ENCODE assay signal across 20 mouse cellular contexts in genomic region chr16:86883862-86884261, GRCm38 (mm10).
A peak's percentile ranks its signal among the peaks of the same experiment; 100 is the strongest.
DNase-seq lines count a peak whose midpoint lies in the region; ATAC-seq and TF ChIP-seq lines count a peak whose summit lies in the region.
"Had no signal": no experiment of that assay in that cellular context is flagged by ENCODE, and none has a peak within 500 bp of the region (broad histone marks: within the 10 kb centered on the region; RNA-seq: fewer than 3 reads in every experiment).

No protein-coding gene starts in this region.

- H3K9ac ChIP-seq in heart, postnatal 0 days (replicated peaks; ENCODE audit: low read depth, low read length), result no peak overlapping the region
- H3K9ac ChIP-seq in liver, postnatal 0 days (replicated peaks), result no peak overlapping the region
- H3K9ac ChIP-seq: hindbrain, embryonic 12.5 days; kidney, embryonic 15.5 days; limb, embryonic 12.5 days; lung, embryonic 14.5 days; midbrain, embryonic 12.5 days had no signal

- TF ChIP-seq CTCF in gastrocnemius, adult 2 months (IDR thresholded peaks at IDR 0.05), result no peak
- no peak for TF ChIP-seq CTCF in lung, adult 2 months (IDR thresholded peaks at IDR 0.05; ENCODE audit: insufficient read depth, low read length)
- no peak for TF ChIP-seq CTCF in heart, postnatal 0 days (IDR thresholded peaks at IDR 0.05; ENCODE audit: low read depth)
- no peak for TF ChIP-seq CTCF in liver, postnatal 0 days (IDR thresholded peaks at IDR 0.05; ENCODE audit: low read depth)

- no peak for TF ChIP-seq POLR2A in lung, adult 2 months (IDR thresholded peaks at IDR 0.05; ENCODE audit: borderline replicate concordance, extremely low read depth, low read depth, low read length)

- no peak overlapping the region for H3K4me3 ChIP-seq in gastrocnemius, adult 2 months
- no peak overlapping the region for H3K4me3 ChIP-seq in lung, adult 2 months (replicated peaks; ENCODE audit: extremely low read depth, low read depth, low read length)
- H3K4me3 ChIP-seq in heart, postnatal 0 days (ENCODE audit: low read depth, low read length), result no peak overlapping the region
- H3K4me3 ChIP-seq in liver, postnatal 0 days (ENCODE audit: low read depth, low read length), result no peak overlapping the region
- H3K4me3 ChIP-seq: hindbrain, embryonic 12.5 days; kidney, embryonic 15.5 days; limb, embryonic 12.5 days; midbrain, embryonic 12.5 days had no signal

- no peak overlapping the region for H3K4me2 ChIP-seq in heart, postnatal 0 days (ENCODE audit: low read depth, low read length)
- no peak overlapping the region for H3K4me2 ChIP-seq in liver, postnatal 0 days (ENCODE audit: low read depth, low read length)
- H3K4me2 ChIP-seq: hindbrain, embryonic 12.5 days; kidney, embryonic 15.5 days; limb, embryonic 12.5 days; liver, embryonic 11.5 days; lung, embryonic 14.5 days; midbrain, embryonic 12.5 days had no signal

- peak; percentile 17 for DNase-seq in gastrocnemius, adult 2 months
- no peak for DNase-seq in gastrocnemius, postnatal 4 days (ENCODE audit: low spot score in 2 of 2)
- DNase-seq in lung, adult 2 months, result peak; percentile 4
- no peak for DNase-seq in lung, postnatal 4 days
- DNase-seq in heart, postnatal 0 days (ENCODE audit: low spot score), result peak; percentile 39
- peak; percentile 27 for DNase-seq in skeletal muscle tissue, adult 2 months (ENCODE audit: low read depth, low spot score)
- no peak for DNase-seq in cerebellum, adult 11-12 months
- no peak for DNase-seq in liver, postnatal 0 days
- DNase-seq: adrenal gland, adult 8-10 months; cerebellum, adult 8-10 months; kidney, adult 11 months; kidney, postnatal 4 days; lung, embryonic 14.5 days had no signal

- H3K27ac ChIP-seq in gastrocnemius, adult 2 months, result 0 out of 2 replicates have a peak overlapping the region, but pooled peaks have one; percentile 53
- H3K27ac ChIP-seq in heart, postnatal 0 days (ENCODE audit: low read depth), result no peak overlapping the region
- H3K27ac ChIP-seq in liver, postnatal 0 days (ENCODE audit: low read depth), result no peak overlapping the region
- H3K27ac ChIP-seq: hindbrain, embryonic 12.5 days; kidney, embryonic 15.5 days; limb, embryonic 12.5 days; midbrain, embryonic 12.5 days had no signal

- peaks cover 7% of the 10 kb centered on the region for H3K4me1 ChIP-seq in lung, adult 2 months (ENCODE audit: control insufficient read depth, insufficient read depth, low read length)
- no peaks in the 10 kb centered on the region for H3K4me1 ChIP-seq in heart, postnatal 0 days (ENCODE audit: control insufficient read depth, insufficient read depth)
- H3K4me1 ChIP-seq in liver, postnatal 0 days (ENCODE audit: insufficient read depth), result no peaks in the 10 kb centered on the region
- H3K4me1 ChIP-seq: hindbrain, embryonic 12.5 days; limb, embryonic 12.5 days; midbrain, embryonic 12.5 days had no signal

- intact Hi-C loops in gastrocnemius, adult 2 months (cut with DNase I), result loop anchor here (2.0 to 5.0 kb wide), 4 partner anchors 237 to 582 kb away; no protein-coding TSS in a partner anchor

- 34% methylated on average over 7 of the region's 7 CpGs for WGBS in lung, adult 2 months
- 51% methylated on average over 7 of the region's 7 CpGs for WGBS in heart, postnatal 0 days
- WGBS in liver, postnatal 0 days (ENCODE audit: insufficient replicate concordance), result 43% methylated on average over 7 of the region's 7 CpGs

- no peaks in the 10 kb centered on the region for H3K27me3 ChIP-seq in heart, postnatal 0 days (ENCODE audit: control insufficient read depth, insufficient read depth, low read length)
- H3K27me3 ChIP-seq in liver, postnatal 0 days (ENCODE audit: insufficient read depth, low read length), result no peaks in the 10 kb centered on the region
- H3K27me3 ChIP-seq: hindbrain, embryonic 12.5 days; kidney, embryonic 15.5 days; limb, embryonic 12.5 days; midbrain, embryonic 12.5 days had no signal

- H3K9me3 ChIP-seq in heart, postnatal 0 days (replicated peaks; ENCODE audit: control insufficient read depth, low read length), result no peaks in the 10 kb centered on the region
- no peaks in the 10 kb centered on the region for H3K9me3 ChIP-seq in liver, postnatal 0 days (ENCODE audit: low read length)
- H3K9me3 ChIP-seq: hindbrain, embryonic 12.5 days; kidney, embryonic 15.5 days; limb, embryonic 12.5 days; midbrain, embryonic 12.5 days had no signal

- TF ChIP-seq EP300 in heart, postnatal 0 days (IDR thresholded peaks at IDR 0.05; ENCODE audit: low read depth), result no peak
- no peak for TF ChIP-seq EP300 in liver, postnatal 0 days (IDR thresholded peaks at IDR 0.05; ENCODE audit: low read depth)

- no peaks in the 10 kb centered on the region for H3K36me3 ChIP-seq in heart, postnatal 0 days (replicated peaks; ENCODE audit: control insufficient read depth, insufficient read depth, low read length)
- no peaks in the 10 kb centered on the region for H3K36me3 ChIP-seq in liver, postnatal 0 days (replicated peaks; ENCODE audit: insufficient read depth, low read length)
- H3K36me3 ChIP-seq: hindbrain, embryonic 12.5 days; kidney, embryonic 15.5 days; limb, embryonic 12.5 days; midbrain, embryonic 12.5 days had no signal

- peak; percentile 51; the same call in 1 of the 2 replicates for ATAC-seq in heart, postnatal 0 days (ENCODE audit: insufficient read depth, low read depth)
- no peak for ATAC-seq in liver, postnatal 0 days
- ATAC-seq: activated CD4-positive, CD25-positive, alpha-beta regulatory T cell, adult 4 months; forebrain, embryonic 16.5 days had no signal

Comparison
In these comparisons a context has a peak if more than half of its experiments do, and no peak if none do; other contexts are left out.
1. DNase-seq: peak in gastrocnemius, adult 2 months (single experiment), lung, adult 2 months (single experiment), heart, postnatal 0 days (single experiment) and skeletal muscle tissue, adult 2 months (single experiment); none in gastrocnemius, postnatal 4 days (0 of 2), lung, postnatal 4 days (0 of 2), cerebellum, adult 11-12 months (single experiment) and liver, postnatal 0 days (single experiment).